Mouse (Mus musculus): ENCODE measurements around the gene Rrp12. TPM values are rescaled to one million over a fixed set of nuclear protein-coding genes. Genes with fewer than 3 reads are reported as not detected.
A peak's percentile ranks its signal among the peaks of the same experiment; 100 is the strongest.
"Not testable (repeated sequence)": the region's sequence is repeated elsewhere in the genome, so short reads cannot be mapped to it uniquely, and the experiment has no call there.

Rrp12 gene
- polyA plus RNA-seq, 1 experiment from 2014 or later = 7.9 TPM

DNA sequence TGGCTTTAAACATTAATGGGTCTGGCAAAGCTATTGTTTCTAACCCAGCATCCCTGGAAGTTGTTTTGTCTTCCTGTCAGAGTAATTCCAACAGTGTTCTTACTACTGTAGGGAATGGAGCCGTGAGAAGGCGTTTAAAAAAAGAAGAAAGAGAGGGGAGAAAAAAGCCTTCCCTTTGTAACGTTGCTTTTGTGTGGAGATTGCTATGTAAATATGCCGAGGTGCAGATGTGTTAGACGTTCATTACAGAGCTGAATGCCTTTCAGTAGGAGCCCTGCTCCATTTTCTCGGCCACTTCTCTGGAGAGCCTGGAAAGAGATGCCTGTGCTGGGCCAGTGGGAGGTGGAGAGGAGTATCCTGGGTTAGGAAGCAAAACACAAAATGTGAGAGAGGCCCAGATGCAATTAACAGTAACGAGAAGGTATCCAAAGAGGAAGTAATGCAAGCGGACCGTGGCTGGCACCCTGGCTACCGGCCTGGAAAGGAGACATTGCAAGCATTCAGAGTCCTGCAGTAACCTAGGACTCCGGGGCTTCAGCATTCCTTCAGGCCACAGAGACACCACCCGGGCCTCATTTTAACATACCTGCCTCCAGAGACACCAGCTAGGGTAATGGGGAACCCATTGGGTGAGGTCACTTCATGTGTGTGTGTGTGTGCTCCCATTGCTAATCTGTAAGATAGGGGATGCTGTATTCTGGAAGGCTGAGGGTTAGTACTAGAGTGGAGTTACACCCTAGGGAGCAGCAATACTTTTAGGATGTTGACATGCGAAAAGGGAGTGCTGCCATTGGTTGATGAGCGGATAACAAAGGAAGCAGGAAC lies 45.0 kb downstream of the Rrp12 start:
- ATAC-seq (replicated peaks; ENCODE audit: low FRiP score, low read depth) (no peak), DNase-seq (ENCODE audit: low spot score) (peak; percentile 71)
- TF ChIP-seq CTCF (IDR thresholded peaks at IDR 0.05; ENCODE audit: low read depth) = no peak
- Histone ChIP-seq H3K9ac (ENCODE audit: low read depth, low read length) (no peak overlapping the region), H3K4me2 (ENCODE audit: low read length) (peak overlapping the region; percentile 11; the same call in 1 of the 2 replicates), H3K27me3 (ENCODE audit: insufficient read depth, low read length) (no peaks in the 10 kb centered on the region), H3K4me1 (replicated peaks; ENCODE audit: insufficient read depth, low read length) (peaks cover 19% of the 10 kb centered on the region), H3K9me3 (replicated peaks; ENCODE audit: low read length) (no peaks in the 10 kb centered on the region), H3K36me3 (ENCODE audit: insufficient read depth, low read length) (no peaks in the 10 kb centered on the region), H3K27ac (peak overlapping the region; percentile 83), H3K4me3 (replicated peaks; ENCODE audit: low read depth, low read length) (no peak overlapping the region)
- WGBS = 16% methylated on average over 14 of the region's 14 CpGs

DNA sequence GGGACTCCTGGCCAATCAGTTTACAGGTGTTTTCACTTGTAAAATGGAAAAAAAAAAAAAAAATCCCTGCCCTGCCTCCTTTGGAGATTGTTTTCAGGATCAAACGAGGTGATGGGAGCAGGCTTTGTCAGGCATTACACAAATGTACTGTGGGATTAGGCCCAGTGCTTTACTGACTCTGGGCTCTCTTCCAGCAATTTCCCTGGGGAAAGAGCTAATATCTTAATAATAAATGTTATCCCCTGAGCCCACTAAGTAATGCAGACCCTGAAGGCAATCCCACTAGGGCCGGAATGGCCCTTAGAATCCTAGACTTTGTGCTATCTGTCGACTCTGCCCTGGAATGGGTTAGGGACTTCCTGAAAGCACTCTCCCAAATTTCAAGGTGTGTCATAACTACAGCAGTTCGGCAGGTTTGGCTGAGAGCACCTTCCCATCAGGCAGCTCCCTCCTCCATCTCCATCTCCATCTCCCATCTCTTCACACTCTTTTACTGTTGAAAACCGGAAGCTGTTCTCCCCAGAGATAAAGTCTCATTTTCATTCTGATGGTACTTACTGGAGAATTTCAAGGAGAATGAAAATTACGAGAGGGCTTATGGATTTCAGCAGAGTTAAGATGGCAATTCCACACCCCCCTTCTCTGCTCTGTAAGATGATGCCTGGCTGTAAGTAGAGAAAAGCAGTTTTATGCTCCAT lies 45.8 kb downstream of the Rrp12 start:
- H3K36me3 ChIP-seq (ENCODE audit: insufficient read depth, low read length) = no peaks in the 10 kb centered on the region
- no peaks in the 10 kb centered on the region for H3K27me3 ChIP-seq (ENCODE audit: insufficient read depth, low read length)
- DNase-seq (ENCODE audit: low spot score) (no peak), ATAC-seq (replicated peaks; ENCODE audit: low FRiP score, low read depth) (no peak)
- no peak overlapping the region for H3K9ac ChIP-seq (ENCODE audit: low read depth, low read length)
- WGBS = 21% methylated on average over 6 of the region's 6 CpGs
- H3K4me1 ChIP-seq (replicated peaks; ENCODE audit: insufficient read depth, low read length) = peaks cover 19% of the 10 kb centered on the region
- no peak for TF ChIP-seq CTCF (IDR thresholded peaks at IDR 0.05; ENCODE audit: low read depth)
- H3K27ac ChIP-seq = 0 out of 2 replicates have a peak overlapping the region, but pooled peaks have one; percentile 83
- peak overlapping the region; percentile 11; the same call in 1 of the 2 replicates for H3K4me2 ChIP-seq (ENCODE audit: low read length)
- no peaks in the 10 kb centered on the region for H3K9me3 ChIP-seq (replicated peaks; ENCODE audit: low read length)
- no peak overlapping the region for H3K4me3 ChIP-seq (replicated peaks; ENCODE audit: low read depth, low read length)

DNA sequence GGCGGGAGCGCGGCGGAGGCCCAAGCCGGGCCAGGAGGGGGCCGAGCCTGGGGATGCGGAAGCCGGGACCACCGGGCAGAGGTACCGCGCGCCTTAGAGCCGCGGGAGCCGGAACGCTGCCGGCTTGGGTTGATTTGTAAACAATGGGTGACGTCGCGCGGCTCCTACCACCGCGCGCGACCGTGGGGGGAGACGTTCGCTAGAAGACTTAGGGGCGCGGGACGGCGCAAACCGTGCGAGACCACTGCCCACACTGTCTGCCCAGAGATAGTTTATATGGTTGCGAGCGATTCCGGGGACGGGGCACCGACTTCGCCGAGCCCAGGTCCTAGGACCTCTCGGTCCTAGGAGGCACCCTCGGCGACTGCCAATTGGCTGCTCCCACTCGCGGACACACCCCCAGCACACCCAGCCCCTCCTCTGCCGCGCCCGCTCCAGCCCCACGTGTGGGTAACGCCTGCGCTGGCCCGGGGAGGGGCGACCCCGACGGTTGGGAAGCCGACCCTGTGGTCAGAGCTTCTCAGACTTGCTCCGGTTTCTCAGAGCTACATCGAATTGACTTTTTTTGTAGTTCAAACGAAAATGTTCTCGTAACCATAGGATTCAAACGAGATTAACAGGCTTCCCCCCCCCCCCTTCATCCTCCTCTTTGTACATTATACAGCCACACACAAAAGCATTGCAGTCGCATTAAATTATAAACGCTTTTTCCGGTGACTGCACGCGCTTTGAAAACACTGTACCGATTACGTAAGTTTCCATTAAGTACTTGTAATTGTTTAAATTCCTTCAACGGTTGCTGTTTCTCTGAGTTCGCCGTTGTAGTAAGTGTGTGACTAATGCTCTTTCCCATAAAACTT lies 47.8 kb downstream of the Rrp12 start, which contains the start of gene Frat2:
TSS of gene Frat2 (minus strand) at position 141 of the 860 bp plus-strand sequence.
- no peaks in the 10 kb centered on the region for H3K36me3 ChIP-seq (ENCODE audit: insufficient read depth, low read length)
- peak; percentile 94 for ATAC-seq (replicated peaks; ENCODE audit: low FRiP score, low read depth)
- H3K9ac ChIP-seq (ENCODE audit: low read depth, low read length) = peak within 1 kb of the TSS; percentile 86
- H3K4me1 ChIP-seq (replicated peaks; ENCODE audit: insufficient read depth, low read length) = peaks cover 19% of the 10 kb centered on the region
- under 1% methylated on average over 72 of the region's 72 CpGs for WGBS
- H3K27ac ChIP-seq = peak within 1 kb of the TSS; percentile 94
- peak; percentile 96 for DNase-seq (ENCODE audit: low spot score)
- no peak for TF ChIP-seq CTCF (IDR thresholded peaks at IDR 0.05; ENCODE audit: low read depth)
- peak within 1 kb of the TSS; percentile 78 for H3K4me3 ChIP-seq (replicated peaks; ENCODE audit: low read depth, low read length)
- peak within 1 kb of the TSS; percentile 97 for H3K4me2 ChIP-seq (ENCODE audit: low read length)
- H3K9me3 ChIP-seq (replicated peaks; ENCODE audit: low read length) = no peaks in the 10 kb centered on the region
- H3K27me3 ChIP-seq (ENCODE audit: insufficient read depth, low read length) = no peaks in the 10 kb centered on the region

DNA sequence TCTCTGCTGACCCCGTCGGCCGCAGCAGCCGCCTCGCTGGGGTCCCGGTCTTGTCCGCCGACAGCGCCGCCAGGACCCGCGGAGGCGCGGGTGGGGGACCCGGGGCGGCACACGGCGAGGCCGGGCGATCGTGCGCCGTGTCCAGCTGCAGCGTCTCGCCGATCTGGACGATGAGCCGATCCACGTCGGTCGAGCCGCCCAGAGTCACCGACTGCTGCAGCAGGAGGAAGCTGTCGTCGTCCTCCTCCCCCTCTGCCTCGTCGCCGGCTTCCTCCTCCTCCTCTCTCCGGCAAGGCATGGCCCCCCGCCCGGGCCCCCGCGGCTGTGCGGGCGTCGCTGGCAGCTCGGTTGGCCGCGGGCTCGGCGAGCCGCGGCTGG lies 48.4 kb downstream of the Rrp12 start:
- Histone ChIP-seq H3K27ac (peak overlapping the region; percentile 94), H3K4me2 (ENCODE audit: low read length) (peak overlapping the region; percentile 97), H3K4me1 (replicated peaks; ENCODE audit: insufficient read depth, low read length) (peaks cover 19% of the 10 kb centered on the region), H3K9ac (ENCODE audit: low read depth, low read length) (peak overlapping the region; percentile 86), H3K4me3 (replicated peaks; ENCODE audit: low read depth, low read length) (peak overlapping the region; percentile 78)
- not testable (repeated sequence) for H3K36me3 ChIP-seq (ENCODE audit: insufficient read depth, low read length); H3K27me3 ChIP-seq (ENCODE audit: insufficient read depth, low read length); H3K9me3 ChIP-seq (replicated peaks; ENCODE audit: low read length)
- ATAC-seq (replicated peaks; ENCODE audit: low FRiP score, low read depth) (peak; percentile 44), DNase-seq (ENCODE audit: low spot score) (peak; percentile 59)
- 0% methylated on average over 47 of the region's 53 CpGs for WGBS

DNA sequence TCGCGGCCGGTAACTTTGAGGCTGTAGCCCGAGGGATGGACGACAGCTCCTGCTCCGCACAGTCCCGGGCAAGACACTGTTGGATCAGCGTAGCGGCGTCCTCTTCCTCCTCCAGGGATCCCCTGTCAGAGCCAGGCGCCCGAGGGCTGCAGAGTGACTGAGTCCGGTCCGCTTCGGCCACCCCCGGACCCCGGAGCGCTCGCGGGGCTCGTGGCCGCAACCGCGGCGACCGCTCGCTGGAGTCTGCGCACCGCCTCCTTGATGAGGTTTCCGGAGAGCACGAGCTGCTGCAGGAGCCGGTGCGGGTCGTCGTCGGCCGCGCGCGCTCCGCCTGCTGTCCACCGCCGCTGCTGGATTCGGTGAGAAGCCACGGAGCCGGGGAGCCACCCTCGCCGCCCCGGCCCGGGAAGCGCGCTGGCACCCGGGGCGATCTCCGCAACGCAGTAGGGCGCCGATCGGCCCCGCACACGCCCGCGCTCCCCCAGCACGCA lies 48.8 kb downstream of the Rrp12 start:
- under 1% methylated on average over 64 of the region's 64 CpGs for WGBS
- peak overlapping the region; percentile 94 for H3K27ac ChIP-seq
- H3K4me2 ChIP-seq (ENCODE audit: low read length) = peak overlapping the region; percentile 97
- no peak for TF ChIP-seq CTCF (IDR thresholded peaks at IDR 0.05; ENCODE audit: low read depth)
- ATAC-seq (replicated peaks; ENCODE audit: low FRiP score, low read depth) (peak; percentile 5; the same call in 1 of the 2 replicates), DNase-seq (ENCODE audit: low spot score) (peak; percentile 54)
- peak overlapping the region; percentile 78 for H3K4me3 ChIP-seq (replicated peaks; ENCODE audit: low read depth, low read length)
- peaks cover 19% of the 10 kb centered on the region for H3K4me1 ChIP-seq (replicated peaks; ENCODE audit: insufficient read depth, low read length)
- no peaks in the 10 kb centered on the region for H3K27me3 ChIP-seq (ENCODE audit: insufficient read depth, low read length)
- H3K9me3 ChIP-seq (replicated peaks; ENCODE audit: low read length) = no peaks in the 10 kb centered on the region
- H3K9ac ChIP-seq (ENCODE audit: low read depth, low read length) = peak overlapping the region; percentile 86
- no peaks in the 10 kb centered on the region for H3K36me3 ChIP-seq (ENCODE audit: insufficient read depth, low read length)
